Mouse (Mus musculus) lung, adult 2 months (tissue): ENCODE data around the gene Pla2g6. TPM values are rescaled to one million over a fixed set of nuclear protein-coding genes. Genes with fewer than 3 reads are reported as not detected.

Experiments used
- DNase-seq: peaks from one replicate; pipeline ENCODE4 v3.0.0; 2022
- H3K4me1 ChIP-seq: fragments of 200-500 bp; 2 replicates; pipeline ENCODE4 v1.6.1; 2011; ENCODE audit warnings: low read length; ENCODE audit not compliant: control insufficient read depth, insufficient read depth
- H3K4me3 ChIP-seq: fragments of 200-500 bp; replicated peaks from 2 replicates; pipeline ENCODE3; 2011; ENCODE audit warnings: low read depth, mild to moderate bottlenecking, control low read depth, low read length; ENCODE audit errors: extremely low read depth
- CTCF ChIP-seq: fragments of 200-500 bp; IDR thresholded peaks from 2 replicates; pipeline ENCODE4 v1.5.1; 2011; ENCODE audit warnings: mild to moderate bottlenecking, low read length, control low read depth; ENCODE audit not compliant: insufficient read depth
- POLR2A ChIP-seq: fragments of 200-500 bp; IDR thresholded peaks from 2 replicates; pipeline ENCODE4 v1.6.1; 2011; ENCODE audit warnings: low read depth, mild to moderate bottlenecking, control low read depth, low read length, borderline replicate concordance; ENCODE audit errors: extremely low read depth
- WGBS: fragments of 180-500 bp; shearing (Covaris S2); methylation state at CpG from one replicate; pipeline ENCODE4 v1.1.7; 2018; 5-methylcytosine and 5-hydroxymethylcytosine counted together
- polyA plus RNA-seq: library from polyadenylated mRNA; depleted of rRNA; stranded (reverse); fragments of >200 nt; gene quantifications from 2 replicates; pipeline ENCODE4 v1.2.3, GENCODE M21; 2012

The Pla2g6 gene
- polyA plus RNA-seq, 1 experiment = 26.1 TPM

DNA sequence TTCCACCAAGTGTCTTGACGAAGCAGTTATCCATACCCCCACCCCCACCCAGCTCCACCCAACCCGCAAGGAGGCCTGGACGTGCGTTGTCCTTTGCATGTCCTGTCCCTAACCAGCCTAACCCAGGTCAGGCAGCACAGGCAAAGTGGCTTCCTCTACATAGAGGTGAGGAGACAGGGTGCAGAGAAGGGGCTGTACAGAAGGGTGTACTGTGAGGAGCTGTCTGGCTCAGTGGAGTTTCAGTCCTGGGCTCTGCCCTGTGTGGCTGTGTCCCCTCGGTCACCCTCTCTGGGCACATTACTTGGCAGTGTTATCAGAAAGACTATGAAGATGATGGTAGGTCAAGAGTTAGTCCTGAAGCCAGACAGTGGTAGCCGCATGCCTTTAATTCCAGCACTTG is 24.3 kb upstream of the Pla2g6 start:
- DNase-seq = peak; percentile 4
- H3K4me1 ChIP-seq = peaks cover 25% of the 10 kb centered on the region
- 77% methylated on average over 6 of the region's 6 CpGs for WGBS

GRCm38 (mm10) chr15:79351331-79351767 is 23.2 kb upstream of the Pla2g6 start:
- TF ChIP-seq CTCF = no peak
- 0 out of 2 replicates have a peak, but pooled peaks have one; percentile 24 for TF ChIP-seq POLR2A
- peak; percentile 54 for DNase-seq
- peaks cover 18% of the 10 kb centered on the region for H3K4me1 ChIP-seq
- no peak overlapping the region for H3K4me3 ChIP-seq
- WGBS = 15% methylated on average over 15 of the region's 15 CpGs

More for the DNA sequence above, 24.3 kb upstream of the Pla2g6 start:
- no peak overlapping the region for H3K4me3 ChIP-seq
- TF ChIP-seq CTCF (no peak), POLR2A (no peak)

- no peak for DNase-seq
- Histone ChIP-seq H3K4me1 (peaks cover 17% of the 10 kb centered on the region), H3K4me3 (no peak overlapping the region)
- no peak for TF ChIP-seq POLR2A
- TF ChIP-seq CTCF = no peak
- WGBS = 85% methylated on average over 4 of the region's 4 CpGs
Measured at GRCm38 (mm10) chr15:79350866-79351265, 22.7 kb upstream of the Pla2g6 start.

DNA sequence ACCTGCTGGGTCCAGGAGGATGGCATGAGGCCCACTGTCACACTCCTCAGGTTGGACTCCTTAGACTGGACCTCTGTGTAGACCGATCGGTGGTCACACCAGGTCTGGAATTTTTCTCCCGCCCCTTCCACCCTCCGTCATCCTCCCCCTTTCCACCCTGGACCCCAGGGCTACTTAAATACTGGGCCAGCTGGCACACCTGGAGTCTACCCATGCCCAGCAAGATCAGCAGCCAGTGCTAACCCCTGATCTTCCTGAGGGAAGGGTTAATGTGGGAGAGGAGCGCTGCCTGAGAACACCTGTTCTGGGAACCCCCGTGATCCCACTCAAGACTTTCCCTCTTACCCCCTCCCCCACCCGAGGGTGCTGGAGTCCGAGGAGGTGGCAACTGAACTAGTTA is 20.5 kb upstream of the Pla2g6 start:
- Histone ChIP-seq H3K4me1 (peaks cover 17% of the 10 kb centered on the region), H3K4me3 (peak overlapping the region; percentile 72)
- no peak for TF ChIP-seq CTCF
- TF ChIP-seq POLR2A = no peak
- WGBS = 51% methylated on average over 8 of the region's 8 CpGs
- no peak for DNase-seq

- Histone ChIP-seq H3K4me3 (peak overlapping the region; percentile 72), H3K4me1 (peaks cover 17% of the 10 kb centered on the region)
- TF ChIP-seq CTCF (0 out of 2 replicates have a peak, but pooled peaks have one; percentile 20), POLR2A (peak; percentile 70; the same call in 1 of the 2 replicates)
- WGBS = 1% methylated on average over 42 of the region's 46 CpGs
- peak; percentile 77 for DNase-seq
Measured at GRCm38 (mm10) chr15:79347845-79348506, 19.8 kb upstream of the Pla2g6 start.

DNA sequence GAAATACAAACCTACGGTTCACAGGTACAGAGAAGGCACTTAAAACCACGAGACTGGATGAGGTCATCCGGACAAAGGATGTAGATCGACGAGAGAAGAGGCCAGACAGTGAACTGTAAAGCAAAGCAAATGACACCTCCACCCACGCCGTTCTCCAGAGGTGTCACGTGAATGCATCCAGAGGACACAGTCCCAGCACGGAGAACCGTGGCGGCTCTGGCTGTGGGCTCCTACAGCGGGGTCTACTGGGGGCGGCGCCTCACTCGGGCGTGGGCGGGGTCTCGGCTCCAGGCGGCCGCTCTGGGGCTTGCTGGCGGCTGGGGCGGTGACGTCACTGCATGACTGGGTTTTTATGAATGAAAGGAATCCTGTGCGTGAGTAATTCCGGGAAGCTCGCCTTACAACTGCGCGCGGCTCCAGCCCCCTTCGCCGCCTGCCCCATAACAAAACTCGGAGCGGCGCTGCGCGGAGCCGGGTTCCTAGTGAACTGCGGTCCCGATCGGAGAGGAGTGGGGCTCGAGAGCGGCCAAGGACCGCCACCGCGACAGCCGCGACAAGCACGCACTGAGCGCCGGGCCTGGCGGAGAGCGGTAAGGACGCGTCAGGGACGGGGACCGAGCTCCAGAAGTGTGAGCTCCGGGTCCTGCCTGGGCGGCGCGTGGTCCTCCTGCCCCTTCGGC is 19.1 kb upstream of the Pla2g6 start:
- peak; percentile 89 for DNase-seq
- under 1% methylated on average over 61 of the region's 61 CpGs for WGBS
- TF ChIP-seq POLR2A = no peak
- TF ChIP-seq CTCF = no peak

GRCm38 (mm10) chr15:79346051-79346793 is 18.0 kb upstream of the Pla2g6 start, which contains the start of gene Maff:
Maff (plus strand) TSS chr15:79346621.
- peak; percentile 14 for DNase-seq
- H3K4me3 ChIP-seq = peak within 1 kb of the TSS; percentile 72
- 54% methylated on average over 8 of the region's 8 CpGs for WGBS
- no peak for TF ChIP-seq POLR2A
- TF ChIP-seq CTCF = no peak
- H3K4me1 ChIP-seq = peaks cover 9% of the 10 kb centered on the region

More for the DNA sequence above, 19.1 kb upstream of the Pla2g6 start:
- Histone ChIP-seq H3K4me3 (peak overlapping the region; percentile 72), H3K4me1 (peaks cover 16% of the 10 kb centered on the region)

DNA sequence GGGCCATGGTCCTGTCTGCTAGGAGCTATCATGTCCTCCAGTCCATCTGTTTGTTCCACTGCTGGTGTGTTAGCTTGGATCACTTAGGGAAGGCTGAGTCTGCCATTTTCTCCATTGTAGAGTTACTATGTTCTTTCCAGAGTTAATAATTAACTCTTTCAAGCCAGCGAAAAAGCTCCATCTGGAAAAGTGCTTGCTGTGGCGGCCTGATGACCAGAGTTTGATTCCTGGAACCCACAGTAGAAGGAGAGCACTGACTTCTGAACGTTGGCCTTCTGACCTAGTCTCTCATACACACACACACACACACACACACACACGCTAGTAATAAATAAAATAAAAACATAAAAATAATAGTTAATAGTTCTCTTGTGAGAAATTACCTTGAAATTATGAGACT is 16.4 kb upstream of the Pla2g6 start:
- 0 out of 2 replicates have a peak, but pooled peaks cover 4% of the 10 kb centered on the region for H3K4me1 ChIP-seq
- 79% methylated on average over 4 of the region's 4 CpGs for WGBS
- TF ChIP-seq POLR2A (no peak), CTCF (no peak)
- no peak for DNase-seq
- no peak overlapping the region for H3K4me3 ChIP-seq
